Mouse (Mus musculus) spleen, adult 18-20 months (tissue): ENCODE data around the gene Slc11a2.
"Not testable (repeated sequence)": the region's sequence is repeated elsewhere in the genome, so short reads cannot be mapped to it uniquely, and the experiment has no call there.

ENCODE experiments used
- DNase-seq, 2 experiments: peaks; one replicate each; pipeline ENCODE4 v3.0.0; 2022; ENCODE audit warnings: mixed read lengths in 2 of 2

The Slc11a2 gene

GRCm38 (mm10) chr15:100402347-100402746, 22.5 kb downstream of the Slc11a2 start:
- no peak for DNase-seq

GRCm38 (mm10) chr15:100401811-100402210, 23.1 kb downstream of the Slc11a2 start:
- DNase-seq, result no peak

GRCm38 (mm10) chr15:100400592-100401250, 24.2 kb downstream of the Slc11a2 start:
- DNase-seq, result no peak

- no peak for DNase-seq
Measured at GRCm38 (mm10) chr15:100395561-100395960, 29.3 kb downstream of the Slc11a2 start.

- DNase-seq, result no peak
Measured at GRCm38 (mm10) chr15:100393016-100393415, 31.9 kb downstream of the Slc11a2 start.

GRCm38 (mm10) chr15:100391599-100391998, 33.3 kb downstream of the Slc11a2 start:
- no peak for DNase-seq

GRCm38 (mm10) chr15:100391066-100391465, 33.8 kb downstream of the Slc11a2 start:
- DNase-seq, result no peak

- no peak for DNase-seq
Measured at GRCm38 (mm10) chr15:100388886-100389285, 36.0 kb downstream of the Slc11a2 start.

- no peak for DNase-seq
Measured at GRCm38 (mm10) chr15:100388224-100388835, 36.5 kb downstream of the Slc11a2 start.

- DNase-seq, result no peak
Measured at GRCm38 (mm10) chr15:100387544-100388223, 37.2 kb downstream of the Slc11a2 start.

- DNase-seq, result no peak
Measured at GRCm38 (mm10) chr15:100385705-100386104, 39.2 kb downstream of the Slc11a2 start.

- no peak for DNase-seq
Measured at GRCm38 (mm10) chr15:100380104-100380503, 44.8 kb downstream of the Slc11a2 start.

GRCm38 (mm10) chr15:100379658-100380057, 45.2 kb downstream of the Slc11a2 start:
- DNase-seq, result no peak

- DNase-seq, result not testable (repeated sequence)
Measured at GRCm38 (mm10) chr15:100377847-100378505, 46.9 kb downstream of the Slc11a2 start.

- peak in 1 of 2 experiments; percentile 26 for DNase-seq
Measured at GRCm38 (mm10) chr15:100375066-100375465, 49.8 kb downstream of the Slc11a2 start.

- DNase-seq, result no peak
Measured at GRCm38 (mm10) chr15:100367119-100367518, 57.8 kb downstream of the Slc11a2 start.

GRCm38 (mm10) chr15:100365967-100366366, 58.9 kb downstream of the Slc11a2 start:
- not testable (repeated sequence) for DNase-seq

- no peak for DNase-seq
Measured at GRCm38 (mm10) chr15:100364242-100364641, 60.6 kb downstream of the Slc11a2 start, which contains the start of gene Higd1c. Gene Higd1c, plus strand, starts transcription at chr15:100364542.

GRCm38 (mm10) chr15:100355876-100356275, 69.0 kb downstream of the Slc11a2 start:
- no peak for DNase-seq

GRCm38 (mm10) chr15:100353399-100353798, 71.5 kb downstream of the Slc11a2 start:
- not testable (repeated sequence) for DNase-seq

- no peak for DNase-seq
Measured at GRCm38 (mm10) chr15:100352711-100353250, 72.1 kb downstream of the Slc11a2 start, which contains the start of the genes Methig1 and Mettl7a2. Gene Methig1, plus strand, starts transcription at chr15:100353149. Gene Mettl7a2, plus strand, starts transcription at chr15:100353200.

- DNase-seq, result no peak
Measured at GRCm38 (mm10) chr15:100351501-100352060, 73.3 kb downstream of the Slc11a2 start.
